Mouse (Mus musculus) B cell, adult 2 months (primary cell): Measurements from ENCODE around the gene Slc24a4.

ENCODE experiments used
- DNase-seq, 2 experiments: peaks; one replicate each; pipeline ENCODE4 v3.0.0; 2022

Gene Slc24a4

DNA sequence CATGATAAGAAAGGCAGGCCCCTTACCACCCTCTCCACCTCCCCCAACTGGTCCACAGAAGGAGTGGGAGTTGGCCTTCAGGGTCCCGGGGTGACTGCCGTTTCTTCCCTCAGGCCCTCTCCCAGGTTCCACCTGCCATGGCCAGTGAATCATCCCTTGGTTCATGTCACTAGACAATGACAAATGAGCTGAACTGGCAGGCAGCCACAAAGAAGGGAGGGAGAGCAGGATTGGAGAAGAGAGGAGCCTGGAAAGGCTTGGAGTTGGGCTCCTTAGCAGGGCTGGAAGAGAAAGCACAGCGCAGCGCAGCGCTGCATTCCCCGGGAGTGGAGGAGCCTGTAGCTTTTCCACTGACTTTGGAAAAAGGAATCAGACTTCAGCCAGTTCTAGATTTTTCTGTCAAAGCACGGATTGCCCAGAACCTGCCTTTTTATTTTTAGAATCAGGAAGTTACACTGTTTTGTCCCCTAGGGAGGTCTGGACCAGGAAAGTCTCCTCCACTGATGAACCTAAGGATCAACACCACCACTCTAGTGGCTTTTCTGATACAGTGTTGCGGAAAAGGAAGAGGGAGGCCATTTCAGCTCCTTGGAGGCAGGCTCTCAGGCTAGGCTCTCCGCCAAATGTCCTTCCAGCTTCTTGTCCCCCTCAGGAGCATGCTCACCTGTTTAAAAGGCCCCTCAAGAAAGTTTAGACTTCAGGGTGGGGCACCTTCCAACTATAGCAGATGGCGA, 158.3 kb downstream of the Slc24a4 start:
- no peak for DNase-seq

GRCm38 (mm10) chr12:102287904-102288602, 159.5 kb downstream of the Slc24a4 start:
- DNase-seq = no peak

DNA sequence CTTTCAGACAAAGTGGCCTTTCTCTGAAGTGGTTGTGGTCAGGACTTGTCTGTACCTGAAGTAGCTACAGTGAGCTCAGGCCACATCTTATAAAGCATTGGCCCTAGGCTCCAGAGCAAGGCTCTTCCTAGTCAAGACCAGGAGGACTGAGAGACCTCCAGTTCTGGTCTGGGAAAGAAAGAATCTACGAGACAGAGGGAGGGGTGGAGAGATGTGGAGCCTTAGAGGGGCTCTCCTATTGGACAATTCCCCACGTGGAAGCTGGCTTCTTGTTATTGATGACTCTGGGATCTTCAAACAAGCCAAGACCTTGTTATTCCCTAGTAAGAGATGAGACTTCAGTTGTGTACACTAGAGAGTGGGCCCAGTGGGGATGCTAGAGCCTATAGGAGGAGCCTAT, 160.3 kb downstream of the Slc24a4 start:
- DNase-seq = no peak

DNA sequence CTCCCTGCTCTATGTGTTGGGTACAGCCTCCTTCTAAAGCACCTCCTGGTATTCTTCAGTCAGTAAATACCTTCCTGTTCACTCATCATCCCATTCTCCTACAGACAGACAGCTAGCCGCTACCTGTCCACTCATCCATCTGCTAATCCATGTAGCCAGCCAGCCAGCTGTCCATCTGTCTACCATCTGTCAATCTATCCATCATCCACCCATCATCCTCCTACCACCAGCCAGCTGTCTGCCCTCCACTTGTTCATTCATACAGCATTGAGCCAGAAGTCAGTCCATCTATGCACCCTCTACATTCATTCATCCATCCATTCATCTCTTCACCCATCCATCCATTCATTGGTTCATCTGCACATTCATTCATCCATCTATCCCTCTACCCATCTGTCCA, 161.0 kb downstream of the Slc24a4 start:
- no peak for DNase-seq

DNA sequence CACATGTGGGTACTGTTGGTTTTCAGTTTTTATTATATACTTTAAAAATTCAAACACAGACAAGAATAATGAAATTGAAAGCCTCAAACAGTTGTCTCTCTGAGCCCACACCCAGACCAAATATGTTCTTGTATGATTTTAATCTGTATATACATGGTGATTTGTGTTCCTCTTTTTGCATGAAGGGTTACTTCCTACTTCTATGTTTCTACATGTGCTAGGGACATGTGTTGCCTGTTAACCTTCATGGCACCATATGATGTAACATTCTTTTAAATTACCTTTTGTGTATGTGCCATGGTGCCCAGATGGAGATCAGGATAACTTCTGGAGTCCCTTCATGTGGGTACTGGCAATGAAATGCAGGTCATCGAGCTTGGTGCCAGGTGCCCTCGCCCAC, 162.1 kb downstream of the Slc24a4 start:
- no peak for DNase-seq

DNA sequence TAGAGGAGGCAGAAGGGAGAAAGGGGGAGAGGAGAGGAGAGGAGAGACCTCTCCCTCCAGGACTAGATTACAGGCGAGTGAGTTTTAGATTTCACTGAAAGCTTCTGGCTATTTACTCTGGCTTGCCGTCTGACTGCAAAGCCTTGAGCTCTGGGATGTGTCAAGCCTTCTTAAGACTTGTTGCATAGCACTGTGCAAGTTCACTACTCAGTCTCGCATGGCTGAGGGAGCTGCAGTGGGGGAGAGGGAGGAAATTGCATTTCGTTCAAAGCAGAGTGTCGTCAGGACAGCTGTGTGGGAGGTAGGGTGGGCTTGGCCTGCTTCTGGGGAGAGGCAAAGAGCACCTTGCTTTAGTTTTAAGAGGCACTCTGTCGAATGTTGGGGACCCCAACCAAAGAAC, 163.2 kb downstream of the Slc24a4 start:
- DNase-seq = peak; percentile 42 to 45

GRCm38 (mm10) chr12:102292501-102293215, 164.1 kb downstream of the Slc24a4 start:
- DNase-seq = no peak

DNA sequence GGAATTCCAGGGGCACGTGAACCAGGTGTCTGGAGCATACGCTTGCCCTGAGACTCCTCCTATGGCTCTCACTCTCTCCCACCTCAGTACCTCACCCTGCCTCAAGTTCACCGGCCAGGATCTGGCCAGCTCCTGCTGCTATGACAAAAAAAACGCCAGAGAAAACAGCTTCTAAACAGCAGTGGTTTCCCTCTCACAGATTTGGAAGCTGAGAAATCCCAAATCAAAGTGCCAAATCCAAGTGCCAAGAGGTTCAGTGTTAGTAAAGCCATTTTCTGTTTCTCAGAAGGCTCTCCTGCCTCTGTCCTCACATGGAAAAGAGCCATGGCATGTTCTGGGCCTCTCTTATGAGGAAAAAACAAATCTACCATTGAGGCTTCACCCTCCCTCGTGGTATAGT, 166.1 kb downstream of the Slc24a4 start:
- no peak for DNase-seq

DNA sequence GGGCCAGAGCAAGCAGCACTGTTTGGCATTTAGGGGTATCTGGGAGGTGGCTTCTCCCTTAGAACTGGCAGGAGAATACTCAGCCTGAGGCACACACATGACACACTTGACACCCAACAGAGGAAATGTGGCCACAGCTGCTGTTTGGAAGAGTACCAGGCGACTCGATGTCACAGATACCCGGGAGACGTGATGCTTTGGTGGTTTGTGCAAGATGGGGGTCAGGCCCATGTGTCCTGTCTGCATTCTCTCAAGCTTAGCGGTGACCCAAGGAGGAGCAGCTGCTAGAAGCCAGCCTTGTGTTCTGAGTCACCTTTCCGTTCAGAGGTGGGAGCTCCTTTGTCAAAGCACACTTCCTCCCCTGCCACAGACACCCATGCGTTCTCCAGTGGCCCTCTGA, 166.7 kb downstream of the Slc24a4 start:
- DNase-seq = peak; percentile 48 to 57

DNA sequence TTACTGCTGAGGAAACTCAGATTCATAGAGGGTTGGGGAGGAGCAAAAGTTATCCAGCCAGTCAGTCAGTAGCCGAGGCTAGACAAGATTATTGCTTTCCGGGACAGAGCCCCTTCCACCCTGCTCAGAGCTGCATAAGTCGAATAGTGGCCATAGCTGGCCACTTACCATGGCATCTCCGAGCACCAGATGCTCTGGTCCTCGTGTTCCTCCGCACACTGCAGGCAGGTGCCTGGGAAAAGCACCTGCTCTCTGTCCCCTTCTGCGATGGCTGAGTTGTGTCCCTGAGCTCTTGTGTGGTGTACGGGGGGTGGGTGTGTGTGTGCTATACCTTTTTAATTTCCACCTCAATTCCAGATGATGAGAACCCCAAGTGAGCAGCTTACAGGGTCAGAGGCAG, 167.1 kb downstream of the Slc24a4 start:
- no peak for DNase-seq

GRCm38 (mm10) chr12:102296361-102296760, 167.8 kb downstream of the Slc24a4 start:
- no peak for DNase-seq

DNA sequence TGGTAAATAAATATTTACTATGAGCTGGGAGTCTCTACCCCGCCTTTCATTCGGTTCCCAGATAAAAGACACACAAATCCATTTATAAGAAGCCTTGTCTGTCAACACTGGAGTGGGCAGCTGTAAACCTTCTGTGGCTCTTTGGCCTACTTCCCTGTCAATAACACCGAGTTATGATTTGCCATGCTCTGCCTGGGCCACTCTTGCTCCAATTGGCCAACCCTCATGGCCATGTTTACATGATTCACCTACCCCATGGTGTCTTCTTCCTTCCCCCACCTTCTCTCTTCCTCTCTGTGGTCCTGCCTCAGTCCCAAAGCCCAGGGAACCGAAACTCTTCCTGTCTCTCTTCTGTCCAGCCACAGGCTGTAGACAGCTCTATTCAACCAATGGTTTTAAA, 168.4 kb downstream of the Slc24a4 start:
- no peak for DNase-seq

DNA sequence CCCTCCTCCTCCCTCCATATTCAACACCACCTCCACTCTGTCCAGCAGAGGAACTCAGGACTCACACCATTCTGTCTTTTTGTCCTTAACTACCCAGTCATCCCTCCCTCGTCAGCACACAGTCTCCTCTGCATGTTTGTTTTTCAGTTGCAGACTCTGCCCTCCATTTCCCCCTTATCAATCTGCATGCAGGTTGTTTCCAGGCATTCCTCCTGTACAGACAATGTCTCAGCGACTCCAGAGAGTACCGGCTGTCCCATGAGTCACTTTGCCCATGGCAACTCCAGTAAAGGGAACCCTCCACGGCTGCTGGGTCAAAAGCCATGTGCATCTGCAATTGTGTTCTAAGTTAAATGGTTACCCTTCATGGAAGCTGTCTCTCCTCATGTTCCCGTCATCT, 170.7 kb downstream of the Slc24a4 start:
- DNase-seq = no peak

- DNase-seq = no peak
Observed at GRCm38 (mm10) chr12:102301585-102301984, 173.1 kb downstream of the Slc24a4 start.

- peak; percentile 55 to 59 for DNase-seq
Observed at GRCm38 (mm10) chr12:102302322-102302721, 173.8 kb downstream of the Slc24a4 start.

DNA sequence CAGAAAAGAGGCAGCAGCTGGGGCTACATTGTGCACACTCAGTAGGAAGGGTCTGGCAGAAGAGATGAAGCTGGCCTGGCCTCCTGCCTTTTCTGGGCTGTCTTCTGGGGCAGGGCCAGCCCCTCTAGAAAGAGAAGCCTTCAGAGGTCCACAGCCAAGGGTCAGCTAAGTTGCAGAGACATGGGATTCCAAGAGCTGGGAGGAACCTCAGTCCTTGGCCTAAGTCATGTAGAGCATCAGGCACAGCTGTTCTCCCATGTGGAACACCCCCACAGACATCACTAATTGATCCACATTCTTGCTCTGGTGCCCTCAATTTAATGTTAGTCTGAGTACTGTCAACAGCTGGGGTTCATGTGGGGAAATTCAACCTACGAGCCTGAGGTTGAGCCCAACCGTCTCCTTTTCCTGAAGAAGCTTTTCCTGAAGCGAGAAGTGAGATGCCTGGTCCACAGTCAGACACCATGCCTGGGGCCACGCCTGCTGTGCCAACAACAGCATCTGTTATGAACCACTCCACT, 174.4 kb downstream of the Slc24a4 start:
- DNase-seq = no peak

- DNase-seq = no peak
Observed at GRCm38 (mm10) chr12:102303867-102304266, 175.3 kb downstream of the Slc24a4 start.

DNA sequence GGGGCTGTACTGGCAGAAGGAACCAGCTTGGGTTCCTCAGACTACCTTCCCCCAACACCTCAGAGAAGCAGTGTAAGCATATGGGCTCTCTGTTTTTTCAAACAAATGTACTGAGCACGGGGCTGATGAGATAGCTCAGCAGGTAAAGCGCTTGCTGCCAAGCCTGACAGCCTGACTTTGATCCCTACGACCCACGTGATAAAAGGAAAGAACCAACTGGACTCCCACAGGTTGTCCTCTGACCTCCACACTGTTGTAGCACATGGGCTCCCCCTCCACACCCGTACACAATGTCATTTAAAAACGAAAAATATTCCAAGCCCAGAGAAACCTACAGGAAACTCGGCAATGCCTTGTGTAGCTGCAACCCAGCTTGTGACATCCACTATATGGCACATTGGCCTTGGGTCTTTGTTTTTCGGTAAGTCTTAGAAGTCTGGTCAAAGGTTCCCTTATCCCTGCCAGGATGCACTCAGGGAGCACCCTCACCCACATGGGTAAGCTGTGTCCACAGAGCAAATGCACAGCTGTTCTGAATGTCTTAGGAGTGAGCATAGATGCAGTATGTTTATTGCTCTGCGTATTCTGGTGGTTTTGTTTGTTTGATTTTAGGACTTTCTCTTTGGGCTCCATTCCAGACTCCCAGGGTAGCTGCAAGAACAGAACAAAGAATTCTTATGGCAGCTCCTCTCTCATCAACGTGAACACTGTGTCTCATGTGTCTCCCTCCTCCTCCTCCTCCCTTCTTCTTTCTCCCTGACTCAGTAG, 176.7 kb downstream of the Slc24a4 start:
- no peak for DNase-seq

- no peak for DNase-seq
Observed at GRCm38 (mm10) chr12:102308001-102308456, 179.5 kb downstream of the Slc24a4 start.

GRCm38 (mm10) chr12:102308457-102309011, 180.0 kb downstream of the Slc24a4 start:
- no peak for DNase-seq

GRCm38 (mm10) chr12:102309099-102309799, 180.7 kb downstream of the Slc24a4 start:
- DNase-seq = no peak

DNA sequence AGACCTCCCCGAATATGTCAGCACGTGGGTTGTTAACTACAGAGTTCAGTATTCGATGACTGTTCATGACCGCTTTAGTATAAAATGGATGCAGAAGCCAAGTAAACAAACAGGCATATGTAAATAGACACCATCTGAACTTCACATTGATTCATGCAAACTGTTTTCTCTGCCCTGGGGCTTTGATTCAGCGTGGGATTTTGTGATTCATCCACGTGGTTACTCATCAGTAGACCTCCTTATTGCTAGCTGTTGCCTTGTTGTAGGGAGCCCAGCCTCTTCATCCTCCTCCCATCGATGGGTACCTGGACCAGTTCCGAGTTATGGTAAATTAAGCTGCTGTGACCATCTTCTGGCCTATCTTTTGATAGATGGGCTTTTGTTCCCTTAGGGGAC, 181.3 kb downstream of the Slc24a4 start:
- DNase-seq = no peak
